Mouse (Mus musculus) layer of hippocampus, postnatal 10 days (tissue): ENCODE results near the gene Map3k10. TPM values are rescaled to one million over a fixed set of nuclear protein-coding genes. Genes with fewer than 3 reads are reported as not detected.

Experiments used
- DNase-seq, 2 experiments: peaks; one replicate each; pipeline ENCODE4 v3.0.0; 2021; ENCODE audit warnings: low spot score in 2 of 2
- total RNA-seq, 2 experiments: library from RNA; stranded (reverse); gene quantifications; 2 replicates each; pipeline ENCODE4 v1.2.3; 2021

Gene Map3k10
- total RNA-seq, 2 experiments from 2014 or later = 186 to 195 TPM

DNA sequence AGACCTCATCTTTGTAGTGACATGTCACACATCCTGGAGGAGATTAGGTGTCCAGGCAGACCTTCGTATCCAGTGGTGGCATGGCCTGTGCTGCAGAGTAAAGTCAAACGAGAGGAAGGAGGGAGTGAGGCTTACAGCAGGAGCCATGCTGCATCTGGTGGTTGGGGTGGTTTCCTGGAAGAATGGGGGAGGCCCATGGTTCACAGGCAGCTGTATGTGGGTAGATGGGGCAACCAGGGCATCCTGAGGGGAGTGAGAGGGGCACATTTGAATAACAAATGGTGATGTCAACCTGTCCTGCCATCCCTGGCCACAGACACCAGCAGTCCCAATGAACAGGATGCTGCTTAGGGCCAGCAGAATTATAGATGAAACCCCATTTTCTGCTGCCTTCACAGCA lies 64.7 kb downstream of the Map3k10 start:
- DNase-seq = no peak

GRCm38 (mm10) chr7:27609285-27609684 lies 65.1 kb downstream of the Map3k10 start:
- DNase-seq = no peak

DNA sequence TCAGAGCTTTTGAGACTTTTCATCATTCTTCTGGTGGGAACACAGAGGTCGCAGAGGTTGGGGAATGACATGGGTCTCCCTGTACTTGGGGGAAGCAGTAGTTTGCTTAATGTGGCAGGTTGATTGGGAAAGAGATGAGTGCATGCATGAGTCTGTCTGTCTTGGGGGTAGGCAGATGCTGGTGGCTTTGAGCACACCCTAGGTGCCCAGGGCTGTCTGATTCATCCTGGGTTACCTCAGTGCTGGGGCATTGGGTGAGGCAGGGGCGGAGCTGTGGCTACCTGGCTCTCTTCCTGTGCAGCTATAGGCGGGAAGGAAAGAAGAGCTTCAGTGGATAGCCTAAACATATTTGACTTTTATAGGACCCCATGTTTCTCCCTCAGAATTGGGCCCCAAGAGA lies 66.3 kb downstream of the Map3k10 start:
- DNase-seq = no peak

GRCm38 (mm10) chr7:27607580-27607979 lies 66.8 kb downstream of the Map3k10 start:
- DNase-seq = peak; percentile 65 to 77

GRCm38 (mm10) chr7:27606481-27607254 lies 67.7 kb downstream of the Map3k10 start:
- DNase-seq = no peak

Other genes with a start within 250 kb of the Map3k10 start
- gene Sptbn4, start 226.9 kb downstream of the Map3k10 start, total RNA-seq = 100 to 1,000 TPM in 1 of 2 experiments, 10 to 100 TPM in 1; 89.6 to 105 TPM
- gene Blvrb, start 226.6 kb downstream of the Map3k10 start, total RNA-seq = 10 to 100 TPM; 16.5 to 17.1 TPM
- gene Sertad3, start 200.8 kb downstream of the Map3k10 start, total RNA-seq = 1 to 10 TPM; 3.6 to 3.8 TPM
- gene Sertad1, start 187.7 kb downstream of the Map3k10 start, total RNA-seq = 1 to 10 TPM; 4.5 TPM
- 1 to 10 TPM; 1.1 to 1.5 TPM for gene Prx, start 175.3 kb downstream of the Map3k10 start, total RNA-seq
- under 1 TPM; 0.11 to 0.23 TPM for gene Hipk4, start 151.3 kb downstream of the Map3k10 start, total RNA-seq
- gene Pld3, start 121.4 kb downstream of the Map3k10 start, total RNA-seq = 100 to 1,000 TPM; 468 to 470 TPM
- gene 2310022A10Rik, start 121.4 kb downstream of the Map3k10 start, total RNA-seq = 10 to 100 TPM; 21.4 to 26.2 TPM
- gene Akt2, start 83.0 kb downstream of the Map3k10 start, total RNA-seq = 10 to 100 TPM; 92.7 to 94.8 TPM
- 100 to 1,000 TPM; 106 to 114 TPM for gene Ttc9b, start 20.7 kb downstream of the Map3k10 start, total RNA-seq
- gene Zfp607b, start 14.7 kb upstream of the Map3k10 start, total RNA-seq = 1 to 10 TPM; 9.2 to 9.7 TPM
- 10 to 100 TPM; 36.6 to 37.3 TPM for gene Zfp60, start 56.8 kb upstream of the Map3k10 start, total RNA-seq
- gene Zfp626, start 132.6 kb upstream of the Map3k10 start, total RNA-seq = 1 to 10 TPM; 6.2 to 7.6 TPM
- 1 to 10 TPM; 4.4 to 4.5 TPM for gene Zfp59, start 164.0 kb upstream of the Map3k10 start, total RNA-seq
- gene Zfp607a, start 182.9 kb upstream of the Map3k10 start, total RNA-seq = 1 to 10 TPM; 2.4 to 4.0 TPM